Mouse (Mus musculus): Measurements from ENCODE around the gene Mslnl. TPM values are rescaled to one million over a fixed set of nuclear protein-coding genes. Genes with fewer than 3 reads are reported as not detected.
"Not testable (repeated sequence)": the region's sequence is repeated elsewhere in the genome, so short reads cannot be mapped to it uniquely, and the experiment has no call there.

Mslnl gene
- total and polyA plus RNA-seq, 3 experiments: not detected

DNA sequence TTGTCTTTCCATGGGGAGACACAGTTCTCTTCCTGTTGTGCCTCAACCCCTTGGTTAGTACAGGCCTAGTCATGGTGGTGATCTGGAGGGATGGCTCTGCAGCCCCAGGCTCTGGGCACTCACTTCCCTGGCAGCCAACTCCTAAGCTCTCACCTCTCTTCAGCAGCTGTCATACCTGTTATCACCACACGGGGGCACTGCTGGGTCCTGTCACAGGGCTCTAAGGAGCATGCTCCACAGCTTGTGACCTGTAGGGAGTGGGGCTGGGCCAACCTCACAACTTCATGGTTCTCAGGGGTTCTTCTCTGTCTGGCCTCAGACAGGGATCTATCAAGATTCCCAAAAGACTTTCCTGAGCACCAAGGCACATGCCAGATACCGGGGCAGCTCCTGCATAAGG, 3.8 kb upstream of the Mslnl start:
- Histone ChIP-seq H3K4me3 (ENCODE audit: low read depth, low read length) (no peak overlapping the region), H3K9me3 (replicated peaks) (no peaks in the 10 kb centered on the region), H3K36me3 (replicated peaks) (peaks cover 36% of the 10 kb centered on the region), H3K4me1 (ENCODE audit: insufficient read depth, low read depth, low read length) (peaks cover 13% of the 10 kb centered on the region), H3K27me3 (ENCODE audit: insufficient read depth, low read length) (peaks cover 19% of the 10 kb centered on the region)
- DNase-seq (ENCODE audit: low spot score) (peak; percentile 66), ATAC-seq (ENCODE audit: extremely low read depth, insufficient number of reproducible peaks, low FRiP score, poor library complexity, severe bottlenecking) (no peak)
- TF ChIP-seq POLR2AphosphoS5 (IDR thresholded peaks at IDR 0.05; ENCODE audit: insufficient replicate concordance, low read depth, low read length): no peak
- TF ChIP-seq GATA2 (IDR thresholded peaks at IDR 0.05; ENCODE audit: borderline replicate concordance, low read depth, low read length): no peak
- peak; percentile 38; the same call in 1 of the 2 replicates for TF ChIP-seq CTCF (IDR thresholded peaks at IDR 0.05; ENCODE audit: low read depth, low read length)
- no peak for TF ChIP-seq TAL1 (conservative IDR thresholded peaks at IDR 0.05; ENCODE audit: low read depth, low read length)

DNA sequence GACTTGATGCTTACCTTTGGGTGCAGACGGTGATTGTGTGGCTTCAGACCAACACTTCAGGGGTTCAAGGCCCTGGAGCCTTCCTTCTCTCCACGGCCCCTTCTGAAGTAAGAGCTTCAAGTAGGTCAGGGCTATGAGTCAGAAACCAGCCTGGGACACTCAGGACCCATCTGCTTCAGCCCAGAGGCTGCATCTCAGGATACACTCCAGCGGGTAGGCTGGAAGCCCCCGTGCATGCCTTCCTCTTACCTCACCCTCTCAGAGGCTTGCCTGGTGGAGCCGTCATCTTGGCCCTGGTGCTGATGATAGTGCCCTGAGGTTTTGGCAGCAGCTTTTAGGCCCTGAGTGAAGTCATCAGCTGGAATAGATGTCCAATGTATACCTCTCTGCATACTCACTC, 596 bp upstream of the Mslnl start:
- peaks cover 17% of the 10 kb centered on the region for H3K36me3 ChIP-seq (replicated peaks)
- H3K4me1 ChIP-seq (ENCODE audit: insufficient read depth, low read depth, low read length): no peaks in the 10 kb centered on the region
- ATAC-seq (ENCODE audit: extremely low read depth, insufficient number of reproducible peaks, low FRiP score, poor library complexity, severe bottlenecking) (no peak), DNase-seq (ENCODE audit: low spot score) (no peak)
- no peaks in the 10 kb centered on the region for H3K9me3 ChIP-seq (replicated peaks)
- peaks cover 39% of the 10 kb centered on the region for H3K27me3 ChIP-seq (ENCODE audit: insufficient read depth, low read length)
- H3K4me3 ChIP-seq (ENCODE audit: low read depth, low read length): no peak overlapping the region
- TF ChIP-seq CTCF (IDR thresholded peaks at IDR 0.05; ENCODE audit: low read depth, low read length) (no peak), GATA2 (IDR thresholded peaks at IDR 0.05; ENCODE audit: borderline replicate concordance, low read depth, low read length) (no peak), TAL1 (conservative IDR thresholded peaks at IDR 0.05; ENCODE audit: low read depth, low read length) (no peak), GATA1 (IDR thresholded peaks at IDR 0.05; ENCODE audit: borderline replicate concordance, low read length) (no peak), POLR2AphosphoS5 (IDR thresholded peaks at IDR 0.05; ENCODE audit: insufficient replicate concordance, low read depth, low read length) (no peak)

DNA sequence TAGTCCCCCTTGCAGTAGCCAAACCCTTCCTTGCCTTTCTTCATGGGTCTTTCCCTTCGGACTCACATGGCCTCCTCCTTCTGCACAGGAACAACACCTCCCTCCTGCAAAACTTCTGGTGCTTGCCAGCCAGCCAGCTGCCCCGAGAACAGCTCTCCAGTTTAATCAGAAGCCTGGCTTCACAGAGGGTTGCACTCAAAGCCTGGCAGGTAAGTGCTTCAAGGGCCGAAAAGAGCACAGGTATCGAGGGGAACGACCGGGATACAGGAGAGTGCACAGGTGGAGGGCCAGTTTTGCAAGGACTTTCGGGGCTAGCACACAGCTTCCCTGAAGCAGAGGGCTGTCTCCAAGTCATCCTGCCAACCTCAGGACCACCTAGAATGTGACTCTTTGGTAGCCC, 3.0 kb downstream of the Mslnl start:
- H3K4me1 ChIP-seq (ENCODE audit: insufficient read depth, low read depth, low read length): no peaks in the 10 kb centered on the region
- peaks cover 47% of the 10 kb centered on the region for H3K27me3 ChIP-seq (ENCODE audit: insufficient read depth, low read length)
- no peak for DNase-seq (ENCODE audit: low spot score)
- no peak for ATAC-seq (ENCODE audit: extremely low read depth, insufficient number of reproducible peaks, low FRiP score, poor library complexity, severe bottlenecking)
- H3K36me3 ChIP-seq (replicated peaks): no peaks in the 10 kb centered on the region
- TF ChIP-seq GATA1 (IDR thresholded peaks at IDR 0.05; ENCODE audit: borderline replicate concordance, low read length): no peak
- no peak for TF ChIP-seq CTCF (IDR thresholded peaks at IDR 0.05; ENCODE audit: low read depth, low read length)
- TF ChIP-seq POLR2AphosphoS5 (IDR thresholded peaks at IDR 0.05; ENCODE audit: insufficient replicate concordance, low read depth, low read length): no peak
- no peak for TF ChIP-seq GATA2 (IDR thresholded peaks at IDR 0.05; ENCODE audit: borderline replicate concordance, low read depth, low read length)
- TF ChIP-seq TAL1 (conservative IDR thresholded peaks at IDR 0.05; ENCODE audit: low read depth, low read length): no peak
- no peaks in the 10 kb centered on the region for H3K9me3 ChIP-seq (replicated peaks)
- no peak overlapping the region for H3K4me3 ChIP-seq (ENCODE audit: low read depth, low read length)

DNA sequence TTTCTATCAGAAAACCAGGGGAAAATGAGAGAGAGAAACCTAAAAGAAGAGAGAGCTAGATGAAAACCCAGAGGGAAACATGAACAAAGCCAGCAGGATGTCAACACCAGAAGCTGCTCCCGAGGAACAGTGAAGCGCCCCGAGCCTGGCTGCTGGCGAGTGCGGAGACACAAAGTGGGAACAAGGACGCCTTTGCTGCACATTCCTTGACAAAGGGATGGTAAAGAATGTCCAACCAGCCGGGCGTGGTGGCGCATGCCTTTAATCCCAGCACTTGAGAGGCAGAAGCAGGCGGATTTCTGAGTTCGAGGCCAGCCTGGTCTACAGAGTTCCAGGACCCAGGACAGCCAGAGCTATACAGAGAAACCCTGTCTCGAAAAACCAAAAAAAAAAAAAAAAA, 5.6 kb downstream of the Mslnl start:
- H3K36me3 ChIP-seq (replicated peaks); H3K9me3 ChIP-seq (replicated peaks); ATAC-seq (ENCODE audit: extremely low read depth, insufficient number of reproducible peaks, low FRiP score, poor library complexity, severe bottlenecking); H3K4me1 ChIP-seq (ENCODE audit: insufficient read depth, low read depth, low read length); DNase-seq (ENCODE audit: low spot score); H3K4me3 ChIP-seq (ENCODE audit: low read depth, low read length): not testable (repeated sequence)
- peaks cover 39% of the 10 kb centered on the region for H3K27me3 ChIP-seq (ENCODE audit: insufficient read depth, low read length)

DNA sequence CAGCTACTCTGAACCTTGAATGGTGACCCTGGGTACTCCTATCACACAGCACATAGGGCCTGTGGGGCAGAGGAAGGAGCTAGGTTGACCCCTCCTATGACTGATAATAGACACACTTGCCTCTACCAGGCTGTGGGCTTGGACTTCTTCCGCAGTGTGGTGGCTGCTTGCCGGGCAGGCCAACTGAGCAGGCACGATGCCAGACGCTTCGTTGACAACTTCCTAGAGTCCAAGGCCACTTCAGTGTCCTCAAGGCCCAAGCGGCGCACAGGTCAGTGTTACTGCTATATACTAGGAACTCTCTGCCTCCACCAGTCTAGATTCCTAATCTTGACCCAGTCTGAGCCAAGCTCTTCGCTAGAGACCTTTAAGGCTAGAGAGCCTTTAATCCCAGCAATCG, 8.0 kb downstream of the Mslnl start:
- ATAC-seq (ENCODE audit: extremely low read depth, insufficient number of reproducible peaks, low FRiP score, poor library complexity, severe bottlenecking) (no peak), DNase-seq (ENCODE audit: low spot score) (no peak)
- Histone ChIP-seq H3K27me3 (ENCODE audit: insufficient read depth, low read length) (peaks cover 33% of the 10 kb centered on the region), H3K9me3 (replicated peaks) (no peaks in the 10 kb centered on the region), H3K4me1 (ENCODE audit: insufficient read depth, low read depth, low read length) (no peaks in the 10 kb centered on the region), H3K4me3 (ENCODE audit: low read depth, low read length) (no peak overlapping the region), H3K36me3 (replicated peaks) (no peaks in the 10 kb centered on the region)
- TF ChIP-seq GATA2 (IDR thresholded peaks at IDR 0.05; ENCODE audit: borderline replicate concordance, low read depth, low read length): no peak
- no peak for TF ChIP-seq TAL1 (conservative IDR thresholded peaks at IDR 0.05; ENCODE audit: low read depth, low read length)

DNA sequence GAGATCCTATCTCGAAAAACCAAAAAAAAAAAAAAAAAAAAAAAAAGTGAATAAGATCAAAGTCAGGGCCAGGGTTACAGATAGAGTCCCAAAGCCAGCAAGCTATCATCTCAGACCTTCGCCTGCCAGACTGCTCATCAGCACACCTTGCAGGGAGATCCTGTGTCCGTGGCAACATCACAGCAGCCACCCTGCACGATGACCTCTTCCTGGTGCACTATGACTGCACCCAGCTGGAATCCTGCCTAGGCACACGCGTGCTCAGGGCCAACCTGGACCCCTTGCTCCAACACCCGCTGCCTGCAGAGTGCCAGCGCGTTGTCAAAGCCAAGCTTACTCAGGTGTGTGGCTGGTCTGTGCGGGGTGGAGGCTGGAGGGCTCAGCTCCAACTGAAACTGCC, 8.5 kb downstream of the Mslnl start:
- Histone ChIP-seq H3K27me3 (ENCODE audit: insufficient read depth, low read length) (peaks cover 30% of the 10 kb centered on the region), H3K4me3 (ENCODE audit: low read depth, low read length) (no peak overlapping the region), H3K4me1 (ENCODE audit: insufficient read depth, low read depth, low read length) (no peaks in the 10 kb centered on the region), H3K36me3 (replicated peaks) (no peaks in the 10 kb centered on the region), H3K9me3 (replicated peaks) (no peaks in the 10 kb centered on the region)
- DNase-seq (ENCODE audit: low spot score): no peak
- no peak for ATAC-seq (ENCODE audit: extremely low read depth, insufficient number of reproducible peaks, low FRiP score, poor library complexity, severe bottlenecking)
- no peak for TF ChIP-seq CTCF (IDR thresholded peaks at IDR 0.05; ENCODE audit: low read depth, low read length)
- TF ChIP-seq POLR2AphosphoS5 (IDR thresholded peaks at IDR 0.05; ENCODE audit: insufficient replicate concordance, low read depth, low read length): no peak
- TF ChIP-seq GATA1 (IDR thresholded peaks at IDR 0.05; ENCODE audit: borderline replicate concordance, low read length): no peak
- no peak for TF ChIP-seq GATA2 (IDR thresholded peaks at IDR 0.05; ENCODE audit: borderline replicate concordance, low read depth, low read length)
- TF ChIP-seq TAL1 (conservative IDR thresholded peaks at IDR 0.05; ENCODE audit: low read depth, low read length): no peak

DNA sequence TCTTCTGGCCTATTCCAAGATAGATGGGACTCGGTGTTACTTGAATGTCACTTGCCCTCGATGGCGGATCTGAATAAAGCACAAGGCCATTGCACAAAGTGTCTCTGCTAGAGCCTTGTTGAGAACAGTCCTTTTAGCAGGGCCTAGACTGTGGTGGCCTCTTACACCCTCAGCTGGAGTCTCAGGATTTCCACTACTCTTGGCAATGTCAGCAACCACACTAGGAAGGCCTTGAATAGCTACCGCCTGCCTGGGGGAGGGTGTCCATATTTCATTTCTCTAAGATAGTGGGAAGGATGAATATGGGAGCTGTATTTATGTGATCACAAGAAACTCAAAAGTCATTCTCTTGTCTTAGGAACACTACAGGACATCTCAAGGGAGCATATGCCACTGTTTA, 12.4 kb downstream of the Mslnl start:
- Histone ChIP-seq H3K36me3 (replicated peaks) (no peaks in the 10 kb centered on the region), H3K9me3 (replicated peaks) (no peaks in the 10 kb centered on the region), H3K4me3 (ENCODE audit: low read depth, low read length) (no peak overlapping the region), H3K4me1 (ENCODE audit: insufficient read depth, low read depth, low read length) (no peaks in the 10 kb centered on the region), H3K27me3 (ENCODE audit: insufficient read depth, low read length) (peaks cover 37% of the 10 kb centered on the region)
- no peak for TF ChIP-seq GATA2 (IDR thresholded peaks at IDR 0.05; ENCODE audit: borderline replicate concordance, low read depth, low read length)
- TF ChIP-seq TAL1 (conservative IDR thresholded peaks at IDR 0.05; ENCODE audit: low read depth, low read length): no peak
- TF ChIP-seq POLR2AphosphoS5 (IDR thresholded peaks at IDR 0.05; ENCODE audit: insufficient replicate concordance, low read depth, low read length): no peak
- no peak for TF ChIP-seq CTCF (IDR thresholded peaks at IDR 0.05; ENCODE audit: low read depth, low read length)
- no peak for TF ChIP-seq GATA1 (IDR thresholded peaks at IDR 0.05; ENCODE audit: borderline replicate concordance, low read length)
- ATAC-seq (ENCODE audit: extremely low read depth, insufficient number of reproducible peaks, low FRiP score, poor library complexity, severe bottlenecking) (no peak), DNase-seq (ENCODE audit: low spot score) (no peak)

Data from G1E (cell line).